Mouse (Mus musculus): ENCODE data around the gene Il15ra.

DNA sequence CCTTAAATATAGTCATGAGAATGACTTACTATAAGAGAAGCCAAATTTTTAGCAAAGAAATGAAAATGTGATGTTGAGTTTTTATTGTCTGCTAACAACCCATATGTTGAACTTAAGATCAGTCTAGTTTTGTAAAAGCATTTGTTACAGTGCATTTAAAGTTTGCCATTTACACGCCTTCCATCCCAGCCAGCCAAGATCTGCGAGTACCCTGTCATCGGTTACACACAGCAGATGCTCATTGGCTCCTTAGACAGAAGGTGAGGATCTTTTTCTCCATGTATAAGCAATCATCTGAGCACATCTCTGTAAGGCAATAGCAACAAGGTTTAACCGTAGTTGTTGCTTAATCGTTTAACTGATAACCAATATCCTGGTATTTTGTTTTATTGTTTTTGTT, 22.5 kb downstream of the Il15ra start:
- TF ChIP-seq POLR2A (IDR thresholded peaks at IDR 0.05; ENCODE audit: borderline replicate concordance, extremely low read depth, low read depth, low read length) (no peak), CTCF (IDR thresholded peaks at IDR 0.05; ENCODE audit: insufficient read depth, low read length) (no peak)

Data from lung, adult 2 months (tissue).